Mouse (Mus musculus) telencephalon, adult 2 months (tissue): ENCODE results near the gene Cct5.

ENCODE experiments used
- DNase-seq: peaks from one replicate; pipeline ENCODE4 v3.0.0-alpha.2; 2011; ENCODE audit warnings: low read depth, low spot score

Gene Cct5

DNA sequence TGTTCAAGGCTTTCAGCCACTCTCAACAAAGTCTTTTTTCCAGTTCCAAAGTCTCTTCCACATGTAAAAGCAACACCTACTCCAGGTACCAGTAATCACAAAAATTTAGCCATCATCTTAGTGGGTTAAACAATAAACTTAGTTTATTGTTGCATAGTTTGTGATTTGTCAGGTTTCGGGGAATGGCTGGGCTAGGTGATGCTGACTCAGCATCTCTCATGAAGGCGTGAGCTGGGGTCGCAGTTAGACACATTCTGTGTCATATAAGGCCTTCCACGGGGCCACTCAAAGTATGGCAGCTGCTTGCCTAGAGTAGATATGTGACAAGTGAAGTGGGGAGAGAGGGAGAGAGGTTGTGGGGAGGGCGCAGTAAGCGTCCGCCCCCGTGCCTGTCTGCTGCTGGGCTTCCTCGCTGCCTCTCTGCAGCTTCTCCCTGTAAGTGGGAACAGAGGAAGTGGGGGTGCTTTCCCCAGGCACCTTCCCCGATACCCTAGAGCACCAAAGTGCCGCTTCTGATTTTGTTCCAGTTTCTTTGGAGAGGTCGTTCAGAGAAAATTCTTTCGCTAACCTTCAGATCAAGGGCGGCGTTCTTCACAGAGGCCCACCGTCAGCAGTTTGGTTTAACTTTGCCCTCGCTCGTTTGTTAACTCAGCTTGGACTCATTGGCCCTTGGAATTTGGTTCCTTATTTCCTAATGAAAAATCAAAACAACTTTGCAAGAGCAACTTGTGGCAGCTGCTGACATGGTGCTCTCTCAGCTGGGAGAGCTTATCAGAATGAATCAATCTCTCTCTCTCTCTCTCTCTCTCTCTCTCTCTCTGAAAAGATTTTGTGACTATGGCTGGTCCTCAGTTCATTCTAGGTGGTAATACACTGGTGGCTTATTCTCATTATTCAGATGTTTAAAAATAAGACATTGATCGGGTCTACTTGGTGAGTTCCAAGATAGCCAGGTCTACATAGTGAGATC, 37.7 kb downstream of the Cct5 start:
- no peak for DNase-seq

GRCm38 (mm10) chr15:31562847-31563246, 38.8 kb downstream of the Cct5 start:
- no peak for DNase-seq

- DNase-seq, result no peak
Measured at GRCm38 (mm10) chr15:31561976-31562375, 39.6 kb downstream of the Cct5 start.

DNA sequence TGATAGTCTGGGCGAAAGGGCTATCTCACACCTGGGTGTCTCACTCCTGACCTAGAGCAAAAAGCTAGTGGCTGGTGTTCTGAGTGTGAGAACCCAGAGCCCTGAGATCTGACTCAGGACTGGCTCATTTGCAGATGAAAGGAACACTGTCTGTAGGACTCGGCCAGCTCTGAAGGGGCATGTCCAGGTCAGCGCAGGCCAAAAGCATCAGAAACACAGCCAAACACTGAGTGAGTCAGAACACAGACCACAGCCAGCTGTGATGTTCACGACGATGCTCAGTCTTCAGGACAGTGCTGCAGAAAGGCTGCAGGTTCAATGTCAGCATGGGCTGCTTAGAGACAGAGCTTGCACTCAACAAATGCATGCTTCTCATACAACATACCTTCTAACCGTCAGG, 40.2 kb downstream of the Cct5 start:
- no peak for DNase-seq

DNA sequence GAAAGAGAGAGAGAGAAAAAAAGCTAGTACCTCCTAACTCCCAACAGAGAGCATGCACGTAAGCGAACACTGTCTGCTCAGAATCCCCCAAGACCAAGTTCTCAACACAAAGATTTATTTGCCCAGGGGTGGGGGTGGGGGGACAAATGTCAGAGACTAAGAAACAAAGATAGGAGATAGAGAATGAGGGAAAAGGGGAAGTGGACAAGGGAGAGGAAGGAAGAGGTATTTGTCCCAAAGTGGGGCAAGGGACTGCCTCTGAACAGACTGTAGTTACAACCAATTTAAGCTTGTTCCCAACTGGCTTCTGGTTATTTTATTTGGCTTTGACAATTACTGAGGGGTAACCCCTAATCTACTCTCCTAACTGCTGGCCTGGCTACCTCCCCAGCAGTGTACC, 46.7 kb downstream of the Cct5 start:
- no peak for DNase-seq

GRCm38 (mm10) chr15:31550381-31550780, 51.2 kb downstream of the Cct5 start:
- no peak for DNase-seq

- DNase-seq, result no peak
Measured at GRCm38 (mm10) chr15:31547421-31547820, 54.2 kb downstream of the Cct5 start.

- no peak for DNase-seq
Measured at GRCm38 (mm10) chr15:31546291-31546690, 55.3 kb downstream of the Cct5 start.

- no peak for DNase-seq
Measured at GRCm38 (mm10) chr15:31545058-31545457, 56.5 kb downstream of the Cct5 start.

GRCm38 (mm10) chr15:31543246-31543645, 58.4 kb downstream of the Cct5 start:
- no peak for DNase-seq

- no peak for DNase-seq
Measured at GRCm38 (mm10) chr15:31542013-31542958, 59.3 kb downstream of the Cct5 start.
